Mouse (Mus musculus) heart, embryonic 12.5 days (tissue): Measurements from ENCODE around the gene A730061H03Rik. TPM values are rescaled to one million over a fixed set of nuclear protein-coding genes. Genes with fewer than 3 reads are reported as not detected.

ENCODE experiments used
- ATAC-seq: fragments of 200-750 bp; cut with Nextera tagmentation; 2 replicates; pipeline ENCODE4 v1.8.0; 2017; ENCODE audit warnings: moderate TSS enrichment, moderate library complexity; ENCODE audit not compliant: insufficient number of reproducible peaks, low FRiP score
- H3K27ac ChIP-seq: fragments of 300-500 bp; sonication (generic); 2 replicates; pipeline ENCODE4 v1.5.1; 2016; ENCODE audit warnings: mild to moderate bottlenecking, moderate library complexity; ENCODE audit not compliant: poor library complexity, severe bottlenecking
- H3K27me3 ChIP-seq: fragments of 300-500 bp; sonication (generic); replicated peaks from 2 replicates; pipeline ENCODE4 v1.6.1; 2016; ENCODE audit warnings: mild to moderate bottlenecking, moderate library complexity
- H3K36me3 ChIP-seq: fragments of 300-500 bp; sonication (generic); 2 replicates; pipeline ENCODE4 v1.6.1; 2016; ENCODE audit warnings: mild to moderate bottlenecking, moderate library complexity
- H3K4me1 ChIP-seq: fragments of 300-500 bp; sonication (generic); replicated peaks from 2 replicates; pipeline ENCODE4 v1.6.1; 2016; ENCODE audit warnings: mild to moderate bottlenecking
- H3K4me2 ChIP-seq: fragments of 300-500 bp; sonication (generic); 2 replicates; pipeline ENCODE4 v1.6.1; 2016; ENCODE audit warnings: mild to moderate bottlenecking, moderate library complexity
- H3K4me3 ChIP-seq: fragments of 300-500 bp; sonication (generic); 2 replicates; pipeline ENCODE4 v1.5.1; 2016; ENCODE audit warnings: mild to moderate bottlenecking
- H3K9ac ChIP-seq: fragments of 300-500 bp; sonication (generic); 2 replicates; pipeline ENCODE4 v1.6.1; 2016; ENCODE audit warnings: mild to moderate bottlenecking, moderate library complexity
- H3K9me3 ChIP-seq: fragments of 300-500 bp; sonication (generic); replicated peaks from 2 replicates; pipeline ENCODE4 v1.6.1; 2016; ENCODE audit warnings: mild to moderate bottlenecking, moderate library complexity
- WGBS: fragments of 180-500 bp; shearing (Covaris S2); methylation state at CpG from one replicate; pipeline ENCODE4 v1.1.7; 2016; 5-methylcytosine and 5-hydroxymethylcytosine counted together
- polyA plus RNA-seq: library from polyadenylated mRNA; unstranded; fragments of >200 nt; fragmentation: Nextera tagmentation; extraction: Ambion mirVana; gene quantifications from 2 replicates; pipeline ENCODE4 v1.2.1, GENCODE M21; 2016

Gene A730061H03Rik
- polyA plus RNA-seq, 1 experiment from 2014 or later = 0.96 TPM

DNA sequence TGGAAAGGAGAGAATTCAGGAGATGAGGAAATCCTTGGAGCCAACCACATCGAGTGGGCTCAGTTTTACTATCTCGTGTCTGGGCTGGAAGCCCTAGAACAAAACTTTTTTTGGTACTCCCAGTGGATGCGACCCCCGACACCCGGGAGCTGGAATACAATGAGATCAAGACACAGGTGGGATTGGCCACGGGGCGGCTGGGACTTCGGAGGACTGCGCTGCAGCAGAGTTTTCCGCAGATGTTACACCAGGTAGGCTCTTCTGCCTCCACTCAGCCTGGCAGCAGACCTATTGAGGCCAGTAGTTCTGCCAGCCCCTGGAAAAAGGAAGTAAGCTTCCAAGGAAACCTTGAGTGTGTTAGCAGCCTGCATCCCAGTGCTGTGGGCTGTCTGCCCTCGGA is 3.0 kb upstream of the A730061H03Rik start:
- Histone ChIP-seq H3K4me1 (peaks cover 14% of the 10 kb centered on the region), H3K4me3 (no peak overlapping the region), H3K36me3 (peaks cover 55% of the 10 kb centered on the region), H3K27me3 (no peaks in the 10 kb centered on the region), H3K4me2 (no peak overlapping the region), H3K27ac (no peak overlapping the region), H3K9me3 (no peaks in the 10 kb centered on the region), H3K9ac (no peak overlapping the region)
- 86% methylated on average over 11 of the region's 11 CpGs for WGBS
- ATAC-seq = no peak

DNA sequence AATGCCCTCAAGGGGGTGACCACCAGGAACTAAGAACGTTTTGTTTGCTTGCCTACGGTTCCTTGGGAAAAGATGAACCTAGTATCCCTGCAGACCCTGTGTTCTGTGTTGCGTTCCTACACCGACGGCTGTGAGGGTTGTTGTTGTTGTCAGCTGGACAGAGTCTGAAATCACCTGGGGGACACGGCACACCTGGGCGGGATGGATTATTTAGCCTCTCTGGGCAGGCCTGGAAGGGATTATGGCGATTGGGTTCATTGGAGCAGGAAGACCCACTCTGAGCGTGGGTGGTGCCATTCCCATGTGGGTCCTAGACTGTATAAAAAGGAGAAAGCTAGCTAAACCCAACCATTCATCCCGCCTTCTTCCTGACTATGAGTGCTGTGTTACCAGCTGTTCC is 1.7 kb upstream of the A730061H03Rik start:
- Histone ChIP-seq H3K27me3 (no peaks in the 10 kb centered on the region), H3K4me3 (no peak overlapping the region), H3K9ac (no peak overlapping the region), H3K4me2 (peak overlapping the region; percentile 86), H3K36me3 (peaks cover 42% of the 10 kb centered on the region), H3K27ac (no peak overlapping the region), H3K9me3 (no peaks in the 10 kb centered on the region), H3K4me1 (peaks cover 17% of the 10 kb centered on the region)
- ATAC-seq = no peak
- 89% methylated on average over 10 of the region's 10 CpGs for WGBS

DNA sequence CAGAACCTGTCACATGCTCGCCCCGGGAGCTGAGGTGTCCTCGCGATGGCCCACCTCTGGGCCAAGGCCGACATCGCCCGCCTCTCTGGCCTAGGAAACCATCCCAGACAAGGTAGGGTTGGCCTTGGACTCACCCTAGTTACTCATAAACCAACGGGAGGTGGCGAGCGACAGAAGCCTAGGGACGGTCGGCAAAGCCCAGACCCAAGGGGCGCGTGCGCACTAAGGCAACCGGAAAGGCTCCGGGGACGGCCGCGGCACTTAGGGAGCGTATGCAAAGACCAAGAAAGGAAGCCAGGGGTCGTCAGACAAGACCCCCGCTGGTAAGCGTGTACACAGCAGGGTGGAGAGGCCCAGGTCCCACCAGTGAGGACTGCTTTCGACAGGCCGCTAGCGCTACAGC is 406 bp downstream of the A730061H03Rik start, which contains the start of gene Dcaf11:
Gene Dcaf11 (plus strand): TSS at position 208 of the 403 bp plus-strand sequence.
- Histone ChIP-seq H3K4me3 (peak within 1 kb of the TSS; percentile 69), H3K36me3 (peaks cover 22% of the 10 kb centered on the region), H3K4me1 (peaks cover 20% of the 10 kb centered on the region), H3K4me2 (peak within 1 kb of the TSS; percentile 86), H3K27me3 (no peaks in the 10 kb centered on the region), H3K9ac (peak within 1 kb of the TSS; percentile 81), H3K27ac (peak within 1 kb of the TSS; percentile 98), H3K9me3 (no peaks in the 10 kb centered on the region)
- ATAC-seq = peak; percentile 86
- 0% methylated on average over 27 of the region's 27 CpGs for WGBS

GRCm38 (mm10) chr14:55558740-55559448 is 1.3 kb downstream of the A730061H03Rik start:
- no peaks in the 10 kb centered on the region for H3K9me3 ChIP-seq
- H3K4me3 ChIP-seq = no peak overlapping the region
- no peak overlapping the region for H3K9ac ChIP-seq
- no peak overlapping the region for H3K4me2 ChIP-seq
- WGBS = 50% methylated on average over 6 of the region's 6 CpGs
- H3K4me1 ChIP-seq = peaks cover 20% of the 10 kb centered on the region
- H3K27ac ChIP-seq = no peak overlapping the region
- H3K27me3 ChIP-seq = no peaks in the 10 kb centered on the region
- no peak for ATAC-seq
- peaks cover 13% of the 10 kb centered on the region for H3K36me3 ChIP-seq

DNA sequence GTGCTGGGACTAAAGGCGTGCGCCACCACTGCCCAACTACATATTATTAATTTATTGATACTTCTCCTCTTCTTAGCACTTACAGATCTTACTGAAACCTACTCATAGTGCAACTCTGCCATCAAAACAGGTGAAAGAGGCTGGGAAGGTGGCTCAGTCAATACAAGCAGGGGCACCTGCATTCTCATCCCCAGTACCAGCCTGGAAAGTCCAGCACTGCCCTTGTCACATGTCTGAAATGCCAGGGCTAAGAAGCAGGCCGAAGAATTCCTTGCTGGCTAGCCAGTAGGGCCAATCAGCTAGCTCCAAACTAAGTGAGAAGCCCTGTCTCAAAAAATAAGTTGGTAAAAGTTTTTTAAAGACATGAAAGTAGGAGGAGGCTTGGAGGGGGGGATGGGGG is 2.6 kb downstream of the A730061H03Rik start:
- Histone ChIP-seq H3K9me3 (no peaks in the 10 kb centered on the region), H3K4me3 (no peak overlapping the region), H3K9ac (no peak overlapping the region), H3K4me2 (no peak overlapping the region), H3K27me3 (no peaks in the 10 kb centered on the region), H3K4me1 (peaks cover 20% of the 10 kb centered on the region), H3K36me3 (peaks cover under 1% of the 10 kb centered on the region; the same call in 1 of the 2 replicates), H3K27ac (no peak overlapping the region)
- no peak for ATAC-seq
- whole genome bisulfite sequencing = 84% methylated on average over 3 of the region's 3 CpGs

DNA sequence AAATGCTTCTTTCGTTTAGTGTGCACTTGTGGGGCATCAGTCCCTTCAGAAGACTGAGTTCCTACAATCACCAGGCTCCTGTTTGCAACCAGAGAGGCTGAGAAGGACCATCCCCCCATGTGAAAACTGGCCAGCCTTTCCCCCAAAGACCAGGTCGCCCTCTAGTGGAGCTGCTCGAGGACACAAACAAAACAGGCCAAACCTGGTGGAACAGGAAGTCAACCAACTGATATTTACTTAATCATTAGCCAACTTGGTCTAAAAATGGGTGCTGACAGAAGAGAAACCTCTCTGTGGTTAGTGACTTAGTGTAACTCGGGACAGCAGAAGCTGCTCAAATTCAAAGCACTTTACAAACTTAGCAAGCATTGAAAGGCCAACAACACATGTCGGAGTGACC is 3.2 kb downstream of the A730061H03Rik start:
- 25% methylated on average over 5 of the region's 5 CpGs for WGBS
- H3K4me3 ChIP-seq = no peak overlapping the region
- no peak overlapping the region for H3K4me2 ChIP-seq
- no peak overlapping the region for H3K27ac ChIP-seq
- no peak for ATAC-seq
- no peaks in the 10 kb centered on the region for H3K36me3 ChIP-seq
- H3K9me3 ChIP-seq = no peaks in the 10 kb centered on the region
- no peaks in the 10 kb centered on the region for H3K27me3 ChIP-seq
- H3K9ac ChIP-seq = no peak overlapping the region
- peaks cover 17% of the 10 kb centered on the region for H3K4me1 ChIP-seq

- Histone ChIP-seq H3K9ac (no peak overlapping the region), H3K9me3 (no peaks in the 10 kb centered on the region), H3K27ac (no peak overlapping the region), H3K4me2 (no peak overlapping the region), H3K4me1 (peaks cover 6% of the 10 kb centered on the region; the same call in 1 of the 2 replicates), H3K36me3 (no peaks in the 10 kb centered on the region), H3K4me3 (no peak overlapping the region), H3K27me3 (no peaks in the 10 kb centered on the region)
- WGBS = 58% methylated on average over 3 of the region's 3 CpGs
- no peak for ATAC-seq
Observed at GRCm38 (mm10) chr14:55555788-55556187, 4.4 kb downstream of the A730061H03Rik start.

GRCm38 (mm10) chr14:55554635-55555034 is 5.6 kb downstream of the A730061H03Rik start:
- Histone ChIP-seq H3K36me3 (peaks cover 7% of the 10 kb centered on the region), H3K4me3 (no peak overlapping the region), H3K27ac (no peak overlapping the region), H3K4me1 (peaks cover 6% of the 10 kb centered on the region; the same call in 1 of the 2 replicates), H3K4me2 (no peak overlapping the region), H3K9me3 (no peaks in the 10 kb centered on the region), H3K9ac (no peak overlapping the region), H3K27me3 (no peaks in the 10 kb centered on the region)
- no peak for ATAC-seq

GRCm38 (mm10) chr14:55551794-55552193 is 8.4 kb downstream of the A730061H03Rik start:
- Histone ChIP-seq H3K27ac (no peak overlapping the region), H3K9ac (no peak overlapping the region), H3K9me3 (no peaks in the 10 kb centered on the region), H3K4me3 (no peak overlapping the region), H3K4me2 (no peak overlapping the region), H3K4me1 (peaks cover 2% of the 10 kb centered on the region; the same call in 1 of the 2 replicates), H3K36me3 (peaks cover 35% of the 10 kb centered on the region), H3K27me3 (no peaks in the 10 kb centered on the region)
- no peak for ATAC-seq
- 89% methylated on average over 8 of the region's 8 CpGs for WGBS

DNA sequence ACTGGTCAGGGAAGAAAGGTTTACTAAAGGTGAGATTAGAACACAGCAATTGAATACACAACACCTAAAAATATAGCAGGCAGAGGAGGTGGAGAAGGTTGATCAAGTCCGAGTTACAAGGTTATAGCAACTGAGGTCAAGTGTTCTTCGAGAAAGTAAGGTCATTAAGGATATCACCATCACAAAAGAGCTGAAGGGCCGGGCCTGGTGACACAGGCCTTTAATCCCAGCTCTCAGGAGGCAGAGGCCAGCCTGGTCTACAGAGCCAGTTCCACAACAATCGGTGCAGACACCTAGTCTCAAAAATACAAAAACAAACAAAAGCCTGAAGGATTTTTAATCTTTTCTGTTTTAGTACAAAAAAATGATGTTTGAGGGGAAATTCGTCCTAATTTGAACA is 8.9 kb downstream of the A730061H03Rik start:
- H3K4me3 ChIP-seq = no peak overlapping the region
- ATAC-seq = no peak
- peaks cover 38% of the 10 kb centered on the region for H3K36me3 ChIP-seq
- H3K4me2 ChIP-seq = no peak overlapping the region
- no peaks in the 10 kb centered on the region for H3K27me3 ChIP-seq
- H3K27ac ChIP-seq = no peak overlapping the region
- no peaks in the 10 kb centered on the region for H3K4me1 ChIP-seq
- H3K9ac ChIP-seq = no peak overlapping the region
- no peaks in the 10 kb centered on the region for H3K9me3 ChIP-seq
- 66% methylated on average over 5 of the region's 5 CpGs for WGBS

DNA sequence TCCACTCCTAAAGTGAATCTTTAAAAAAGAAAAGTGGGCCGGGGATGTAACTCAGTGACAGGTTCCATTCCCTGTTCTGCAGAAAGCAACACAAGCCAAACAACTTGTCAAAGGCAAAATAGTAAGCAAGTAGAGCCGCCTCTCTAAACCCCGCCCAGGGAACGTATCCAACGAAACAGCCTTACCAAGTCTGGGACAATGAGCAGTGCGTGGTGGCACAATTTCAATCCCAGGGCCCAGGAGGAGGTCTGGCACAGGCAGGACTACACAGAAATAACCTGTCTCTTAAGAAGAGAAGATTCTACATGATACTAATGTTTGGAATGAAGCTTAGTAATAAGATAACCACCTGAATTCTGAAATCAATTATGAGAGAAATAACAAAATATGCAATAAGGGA is 10.0 kb downstream of the A730061H03Rik start:
- Histone ChIP-seq H3K4me2 (no peak overlapping the region), H3K4me3 (no peak overlapping the region), H3K9me3 (no peaks in the 10 kb centered on the region), H3K36me3 (peaks cover 49% of the 10 kb centered on the region), H3K27me3 (no peaks in the 10 kb centered on the region), H3K4me1 (no peaks in the 10 kb centered on the region), H3K27ac (no peak overlapping the region), H3K9ac (no peak overlapping the region)
- 84% methylated on average over 6 of the region's 6 CpGs for WGBS
- no peak for ATAC-seq

GRCm38 (mm10) chr14:55544334-55544733 is 15.9 kb downstream of the A730061H03Rik start:
- no peak overlapping the region for H3K4me2 ChIP-seq
- no peaks in the 10 kb centered on the region for H3K27me3 ChIP-seq
- H3K4me3 ChIP-seq = no peak overlapping the region
- no peak for ATAC-seq
- peaks cover 68% of the 10 kb centered on the region for H3K36me3 ChIP-seq
- no peak overlapping the region for H3K27ac ChIP-seq
- no peaks in the 10 kb centered on the region for H3K9me3 ChIP-seq
- 83% methylated on average over 9 of the region's 9 CpGs for WGBS
- peaks cover 17% of the 10 kb centered on the region for H3K4me1 ChIP-seq
- H3K9ac ChIP-seq = no peak overlapping the region
